Mouse (Mus musculus): Measurements from ENCODE around the gene Gnao1.

Gnao1 gene

DNA sequence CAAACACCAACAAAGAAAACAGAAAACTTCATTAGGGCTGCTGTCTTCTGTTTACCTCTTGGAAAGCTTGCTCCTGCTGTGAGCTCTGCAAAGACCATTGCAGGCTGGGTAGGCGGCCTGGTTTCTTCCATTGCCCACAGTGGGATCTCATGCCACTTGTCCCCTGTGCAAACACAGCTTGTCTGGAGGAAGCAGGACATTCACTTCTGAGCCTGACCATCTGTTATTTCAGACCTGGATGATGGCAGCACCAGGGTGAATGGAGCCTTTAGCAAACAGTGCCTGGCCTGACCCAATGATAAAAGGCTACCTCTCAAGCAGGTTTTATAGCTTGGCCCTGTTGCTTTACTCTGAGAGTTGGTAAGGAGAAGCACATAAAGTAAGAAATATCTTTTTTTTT is 35.4 kb downstream of the Gnao1 start:
- peak; percentile 70 to 76 for DNase-seq

DNA sequence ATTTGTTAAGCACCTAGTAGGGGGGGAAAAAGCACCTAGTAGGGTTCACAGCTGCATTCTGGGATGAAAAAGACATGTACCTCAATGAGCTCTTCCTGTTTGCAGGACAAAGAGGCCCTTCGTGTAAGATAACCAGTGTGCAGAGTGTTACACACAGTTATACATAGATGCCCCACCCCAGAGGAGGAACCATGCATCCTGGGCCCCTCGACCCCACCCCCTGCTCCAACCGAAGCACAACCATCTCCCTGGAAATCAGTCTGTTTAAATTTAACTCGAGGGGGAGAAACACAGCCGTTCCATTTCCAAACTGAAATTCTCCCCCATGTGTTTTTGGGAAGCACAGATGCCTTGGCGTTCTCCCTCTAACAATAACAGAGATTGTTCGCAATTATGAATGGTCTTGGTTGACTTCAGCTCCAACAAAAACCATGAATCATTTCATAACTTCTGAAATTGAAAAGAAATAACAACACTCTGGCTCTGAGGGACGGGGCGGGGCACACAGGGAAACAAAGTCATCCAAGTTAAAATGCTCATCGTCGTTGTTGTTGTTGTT is 42.4 kb downstream of the Gnao1 start:
- no peak for DNase-seq

DNA sequence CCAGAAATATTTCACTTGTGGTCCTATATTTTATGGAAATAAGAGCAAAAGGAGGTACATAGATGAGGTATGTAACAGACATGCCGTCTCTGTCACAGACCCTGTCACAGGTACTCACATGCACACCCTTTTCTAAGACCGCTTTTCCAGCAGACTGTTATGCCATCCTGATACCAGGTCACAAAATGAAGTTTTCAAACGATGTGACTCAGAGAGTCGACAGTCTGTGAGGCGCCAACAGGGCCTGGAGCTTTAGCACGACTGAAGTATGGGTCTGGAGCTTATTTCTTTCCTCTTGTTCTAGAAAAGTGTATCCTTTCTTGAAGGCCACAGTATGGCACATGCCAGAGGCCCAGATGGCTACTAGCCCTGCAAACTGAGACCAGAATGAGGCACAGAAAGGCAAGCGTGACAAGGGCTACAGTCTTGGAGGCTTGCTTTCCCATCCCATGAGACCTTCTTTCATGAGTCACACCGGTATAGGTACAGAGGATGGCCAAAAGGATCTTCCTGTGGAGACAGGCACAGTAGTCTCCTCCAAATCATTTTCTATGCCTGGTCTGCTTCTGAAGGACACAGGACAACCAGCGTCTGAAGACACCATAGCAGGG is 43.2 kb downstream of the Gnao1 start:
- no peak for DNase-seq

DNA sequence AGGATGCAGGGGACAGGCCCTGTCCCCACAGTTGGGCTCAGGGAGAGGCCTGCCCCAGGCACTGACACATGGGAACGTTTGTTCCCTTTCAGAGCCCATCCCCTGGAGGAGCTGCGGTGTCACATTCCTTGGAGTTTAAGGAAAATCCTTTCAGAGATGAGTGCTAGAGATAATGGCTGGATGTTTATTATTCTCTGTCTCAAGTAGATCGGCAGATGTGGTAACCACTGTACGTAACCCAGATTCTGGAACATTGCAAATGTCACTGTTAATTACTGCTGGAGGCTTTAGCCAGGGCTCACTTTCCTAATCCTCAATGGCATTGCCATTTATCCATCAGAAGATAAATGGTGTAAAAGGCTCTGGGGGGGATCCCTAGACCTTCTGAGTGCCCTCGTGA is 44.9 kb downstream of the Gnao1 start:
- DNase-seq = no peak

GRCm38 (mm10) chr8:93855272-93855671 is 45.5 kb downstream of the Gnao1 start:
- DNase-seq = no peak

GRCm38 (mm10) chr8:93857144-93857543 is 47.4 kb downstream of the Gnao1 start:
- DNase-seq = no peak

- DNase-seq = no peak
Observed at GRCm38 (mm10) chr8:93858286-93858685, 48.5 kb downstream of the Gnao1 start.

DNA sequence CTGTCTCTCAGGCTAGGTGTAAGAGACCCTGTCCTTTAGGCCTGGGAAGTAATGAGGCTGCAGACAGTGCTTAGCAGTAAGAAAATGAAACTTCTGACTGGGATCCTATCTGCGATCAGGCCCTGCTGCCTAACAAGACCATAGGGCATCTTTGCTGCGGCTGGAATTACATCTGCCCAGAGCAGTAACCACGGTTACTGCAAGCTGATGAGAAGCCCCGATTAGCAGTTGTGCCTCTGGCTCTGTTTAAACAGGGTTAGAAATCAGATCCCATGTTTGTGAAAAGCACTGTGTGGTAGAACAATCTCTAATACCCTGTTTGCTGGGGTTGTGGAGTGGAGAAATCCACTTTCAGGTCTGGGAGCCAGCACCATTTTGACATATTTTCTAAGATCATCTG is 50.3 kb downstream of the Gnao1 start:
- no peak for DNase-seq

DNA sequence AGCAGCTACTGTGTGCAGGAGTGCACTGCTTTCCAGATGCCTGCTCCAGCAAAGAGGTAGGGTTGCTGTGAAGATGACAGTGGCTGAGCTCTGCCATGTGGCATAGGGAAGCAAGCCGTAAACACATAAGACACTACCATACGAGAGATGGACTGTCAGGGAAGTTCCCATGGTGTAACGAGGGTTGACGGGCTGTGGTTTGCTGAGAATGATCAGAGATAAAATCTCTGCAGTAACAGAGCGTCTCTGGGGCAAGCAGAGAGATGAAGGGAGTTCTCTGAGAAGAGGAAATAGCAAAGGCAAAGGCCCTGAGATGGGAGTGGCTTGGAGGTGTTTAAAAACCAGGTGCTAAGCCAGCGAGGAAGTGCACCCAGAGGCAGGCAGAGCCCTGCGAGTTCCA is 54.3 kb downstream of the Gnao1 start:
- DNase-seq = no peak

DNA sequence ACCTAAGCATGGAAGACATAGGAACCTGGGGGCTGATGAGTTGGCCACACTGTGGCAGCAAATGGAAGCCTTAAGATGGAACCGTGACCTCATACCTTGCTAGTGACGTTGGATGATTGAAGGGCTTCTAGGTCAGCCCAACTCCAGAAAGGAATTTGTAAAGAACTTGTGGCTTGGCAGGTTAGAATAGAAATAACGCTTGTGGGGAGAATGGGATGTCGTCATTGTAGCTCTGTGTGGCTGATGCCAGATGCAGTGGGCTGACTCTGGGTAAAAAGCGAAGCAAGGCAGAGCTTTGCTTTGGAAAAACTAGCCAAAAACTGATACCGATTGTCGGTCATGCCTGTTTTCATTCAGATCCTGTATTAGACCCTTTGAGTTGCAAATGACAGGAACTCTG is 56.5 kb downstream of the Gnao1 start:
- DNase-seq = no peak

DNA sequence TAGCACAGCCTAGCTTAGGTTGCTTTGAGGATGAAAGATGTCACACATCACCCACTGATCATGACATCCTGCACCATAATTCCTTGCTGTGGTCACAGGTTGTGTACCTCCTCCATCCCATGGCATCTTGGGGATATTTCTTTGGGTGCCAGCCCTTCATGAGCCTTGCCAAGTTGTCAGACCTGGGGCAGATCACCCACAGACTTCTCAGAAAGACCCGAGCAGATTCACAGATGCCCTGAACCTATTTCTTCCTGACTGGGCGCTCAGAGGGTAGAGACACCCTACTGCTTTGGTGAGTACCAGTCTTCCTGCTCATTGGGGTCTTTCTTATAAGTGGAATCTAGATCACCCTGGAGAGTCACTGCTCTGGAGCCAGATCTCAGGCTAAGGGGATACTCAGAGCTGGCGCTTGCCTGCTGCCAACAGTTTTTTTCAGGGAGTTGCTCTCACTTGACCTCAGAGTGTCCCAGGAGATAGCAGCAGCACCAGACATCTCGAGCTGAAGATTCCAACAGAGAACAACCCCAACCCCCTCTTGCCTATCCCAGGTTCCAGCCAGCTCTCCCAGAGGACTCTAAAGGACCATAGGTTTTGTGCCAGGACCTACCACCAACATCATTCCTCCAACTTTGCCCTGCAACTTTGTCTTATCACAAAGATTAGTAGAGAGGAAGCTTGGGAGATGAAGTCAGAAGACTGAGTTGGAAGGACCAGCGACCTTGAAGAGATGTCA is 58.9 kb downstream of the Gnao1 start:
- no peak for DNase-seq

DNA sequence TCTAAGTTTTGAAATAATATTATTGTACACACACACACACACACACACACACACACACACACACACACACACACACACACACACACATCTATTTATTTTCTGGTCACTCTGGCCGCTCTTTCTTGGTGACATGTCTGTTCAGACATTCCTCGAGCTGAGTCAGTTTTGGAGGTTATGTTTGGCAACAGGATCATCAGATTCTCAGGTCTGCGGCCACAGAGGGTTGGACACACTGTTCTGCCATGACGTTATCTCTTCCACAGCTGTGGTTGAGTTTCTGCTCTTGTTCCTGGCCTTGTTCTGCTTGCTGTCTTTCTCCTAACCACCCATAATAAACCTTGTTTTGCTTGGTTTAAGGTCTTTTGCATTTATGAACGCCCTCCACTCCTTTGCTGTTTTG is 61.5 kb downstream of the Gnao1 start:
- no peak for DNase-seq

GRCm38 (mm10) chr8:93878396-93878795 is 68.6 kb downstream of the Gnao1 start:
- DNase-seq = no peak

DNA sequence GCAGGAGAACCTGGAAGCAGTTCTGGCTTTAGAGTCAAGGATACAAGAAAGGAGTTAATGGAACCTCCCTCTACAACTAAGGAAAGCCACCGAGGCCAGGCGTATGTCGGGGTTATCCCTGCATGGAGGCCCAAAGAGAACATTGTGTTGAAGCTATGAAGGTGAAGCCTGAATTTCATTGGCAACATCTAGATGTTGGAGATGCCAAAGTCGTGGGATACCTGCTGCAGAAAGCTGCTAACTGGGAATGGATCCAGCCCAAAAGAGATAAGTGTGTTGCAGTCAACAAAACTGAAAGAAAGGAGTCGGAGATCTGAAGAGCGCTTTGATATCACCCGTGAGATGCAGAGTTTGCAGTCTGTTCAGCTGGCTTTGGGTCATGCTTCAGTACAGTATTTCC is 70.2 kb downstream of the Gnao1 start:
- DNase-seq = peak in 1 of 2 experiments; percentile 55

DNA sequence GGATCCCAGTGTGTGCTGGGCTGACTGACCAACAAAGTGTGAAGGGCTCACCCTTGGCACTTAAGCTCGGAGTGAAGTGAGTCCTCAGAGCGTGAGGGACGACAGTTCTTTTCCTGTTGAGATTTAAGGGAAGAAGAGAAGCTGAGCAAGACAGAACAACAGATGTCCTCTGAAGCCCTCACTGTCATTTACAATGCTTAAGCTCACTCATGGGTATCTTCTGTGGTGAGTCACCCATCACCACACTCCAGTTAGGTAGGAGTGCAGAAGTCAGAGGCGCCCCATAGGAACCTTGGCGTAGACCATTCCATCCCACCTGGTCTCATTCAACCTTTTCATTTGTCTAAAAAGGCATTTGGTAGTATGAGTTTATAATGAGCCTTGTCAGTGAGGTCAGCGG is 71.6 kb downstream of the Gnao1 start:
- DNase-seq = no peak

GRCm38 (mm10) chr8:93883241-93883640 is 73.5 kb downstream of the Gnao1 start:
- DNase-seq = no peak

DNA sequence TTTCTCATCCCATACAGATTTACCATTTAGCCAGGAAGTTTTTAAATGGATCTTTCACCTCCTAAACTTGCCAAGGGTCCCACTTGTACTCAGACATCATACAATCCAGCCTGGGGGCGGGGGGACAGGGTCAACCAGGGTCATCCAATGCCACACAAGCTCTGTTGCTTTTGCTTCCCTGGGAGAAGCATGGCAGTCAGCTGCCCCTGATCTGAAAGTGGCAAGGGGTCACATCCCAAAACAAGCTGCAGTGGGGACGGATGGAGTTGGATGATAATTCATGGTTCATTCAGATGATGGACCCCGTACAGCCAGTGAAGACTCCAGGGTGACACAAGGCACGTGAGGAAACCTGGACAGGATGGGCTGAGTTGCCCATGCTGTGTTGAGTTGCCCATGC is 74.0 kb downstream of the Gnao1 start:
- no peak for DNase-seq

DNA sequence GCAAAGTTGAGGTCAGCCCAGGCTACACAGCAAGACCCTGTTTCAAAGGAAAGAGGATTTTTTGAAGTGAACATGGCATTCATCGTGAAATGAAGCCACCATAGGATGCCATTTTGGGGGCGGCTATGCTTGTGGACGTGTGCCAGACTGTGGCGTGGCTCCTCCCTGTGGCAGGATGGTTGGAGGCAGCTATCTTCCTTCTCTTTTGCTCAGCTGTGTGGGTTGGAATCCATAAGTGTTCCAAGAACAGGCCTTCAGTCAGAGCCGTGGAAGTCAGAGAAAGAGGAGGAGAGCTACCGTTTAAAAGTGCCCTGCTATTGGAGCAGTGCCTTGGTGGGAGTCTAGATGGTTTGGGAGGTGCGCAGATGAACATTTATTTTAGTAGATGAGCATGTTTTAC is 74.5 kb downstream of the Gnao1 start:
- no peak for DNase-seq

GRCm38 (mm10) chr8:93886181-93886580 is 76.4 kb downstream of the Gnao1 start:
- DNase-seq = no peak

DNA sequence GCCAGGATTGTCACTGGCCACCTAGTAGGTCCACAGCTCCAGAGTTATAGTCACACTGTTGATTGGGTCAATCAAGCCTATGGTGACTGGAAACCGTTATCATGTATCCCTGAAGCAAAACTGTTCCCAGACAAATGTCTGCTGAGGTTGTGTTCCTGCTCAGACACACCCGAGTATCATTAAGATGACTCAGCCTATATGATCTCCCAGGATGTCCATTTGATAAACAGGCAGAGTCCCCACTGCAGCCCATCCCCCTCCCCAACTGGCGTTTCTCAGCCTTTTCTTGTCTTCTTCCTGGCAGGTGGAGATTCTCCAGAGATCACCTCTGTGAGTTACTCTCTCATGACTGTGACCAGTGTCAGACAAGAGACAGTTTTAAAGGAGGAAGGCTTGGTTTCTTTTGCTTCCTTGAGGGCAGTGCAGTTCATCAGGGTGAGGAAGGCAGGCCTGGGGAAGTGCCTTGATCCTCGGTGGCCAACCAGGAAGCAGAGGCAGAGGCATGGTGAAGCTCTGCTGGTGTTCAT is 78.4 kb downstream of the Gnao1 start:
- no peak for DNase-seq

- no peak for DNase-seq
Observed at GRCm38 (mm10) chr8:93888702-93889480, 79.1 kb downstream of the Gnao1 start.

GRCm38 (mm10) chr8:93893556-93893955 is 83.8 kb downstream of the Gnao1 start:
- DNase-seq = no peak

- DNase-seq = no peak
Observed at GRCm38 (mm10) chr8:93896841-93897551, 87.2 kb downstream of the Gnao1 start.
